Mouse (Mus musculus): ENCODE results near the gene Ppp4r1.

DNA sequence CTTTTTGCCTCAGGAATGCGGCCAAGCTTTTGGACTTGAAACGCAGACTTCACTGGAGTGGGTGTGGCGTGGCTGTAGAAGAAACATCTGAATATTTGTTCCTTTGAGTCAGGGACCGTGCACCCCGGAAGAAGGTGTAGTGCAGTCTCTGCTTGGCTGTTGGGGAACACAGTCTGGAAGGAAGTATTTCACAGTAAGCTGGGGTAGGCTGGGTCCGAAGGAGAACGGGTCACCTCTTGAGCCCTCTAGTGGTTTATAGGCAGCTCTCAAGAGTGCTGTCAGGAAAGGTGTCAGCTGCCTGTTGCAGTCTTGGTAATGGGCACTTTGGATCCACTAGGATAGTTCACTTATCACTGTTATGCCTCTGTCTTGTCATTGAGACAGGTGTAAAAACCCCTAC is 3.9 kb downstream of the Ppp4r1 start:
- TF ChIP-seq EP300 (IDR thresholded peaks at IDR 0.05; ENCODE audit: low read depth), result no peak
- peak; percentile 48 for TF ChIP-seq CTCF (IDR thresholded peaks at IDR 0.05; ENCODE audit: low read depth)
